Mouse (Mus musculus) yolk sac, embryonic 10.5 days (tissue): ENCODE data around the gene Tbc1d10a.

Experiments used
- DNase-seq: peaks from one replicate; pipeline ENCODE4 v3.0.0-alpha.2; 2017; ENCODE audit warnings: low spot score

The Tbc1d10a gene

DNA sequence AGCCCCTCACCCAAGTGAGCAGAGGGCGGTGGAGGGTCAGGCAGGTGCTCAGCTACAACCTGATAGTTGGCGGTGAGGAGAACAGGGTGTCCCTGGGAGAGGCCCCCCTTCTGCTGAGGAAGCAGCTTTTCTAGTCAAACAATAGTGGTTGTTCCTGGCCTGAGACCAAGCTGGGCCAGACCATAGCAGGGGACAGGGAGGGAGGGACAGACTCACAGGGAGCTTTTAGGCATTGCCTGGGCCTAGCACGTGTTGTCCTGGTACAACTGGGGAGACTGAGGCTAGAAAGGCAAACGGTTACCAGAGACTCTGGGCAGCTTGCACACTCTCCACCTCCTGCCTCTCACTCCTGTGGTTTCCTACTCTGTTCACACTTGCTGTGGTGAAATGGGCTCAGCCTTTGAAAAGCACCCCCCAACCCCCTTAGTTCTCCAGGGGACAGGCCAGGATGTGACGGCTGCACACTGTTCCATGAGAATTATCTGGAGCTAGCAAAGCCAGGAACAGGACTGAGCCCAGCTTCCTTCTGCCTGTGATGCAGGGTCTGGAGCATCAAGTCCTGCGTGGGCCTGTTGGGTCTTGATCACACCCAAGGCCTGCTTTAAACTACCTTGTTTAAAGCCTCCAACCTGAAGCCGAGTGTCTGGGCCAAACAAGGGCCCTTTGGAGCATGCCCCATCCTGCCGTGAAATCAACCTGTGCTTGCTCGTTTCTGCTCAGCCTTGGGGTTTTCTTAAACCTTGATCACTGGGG is 29.8 kb downstream of the Tbc1d10a start:
- peak; percentile 38 for DNase-seq

DNA sequence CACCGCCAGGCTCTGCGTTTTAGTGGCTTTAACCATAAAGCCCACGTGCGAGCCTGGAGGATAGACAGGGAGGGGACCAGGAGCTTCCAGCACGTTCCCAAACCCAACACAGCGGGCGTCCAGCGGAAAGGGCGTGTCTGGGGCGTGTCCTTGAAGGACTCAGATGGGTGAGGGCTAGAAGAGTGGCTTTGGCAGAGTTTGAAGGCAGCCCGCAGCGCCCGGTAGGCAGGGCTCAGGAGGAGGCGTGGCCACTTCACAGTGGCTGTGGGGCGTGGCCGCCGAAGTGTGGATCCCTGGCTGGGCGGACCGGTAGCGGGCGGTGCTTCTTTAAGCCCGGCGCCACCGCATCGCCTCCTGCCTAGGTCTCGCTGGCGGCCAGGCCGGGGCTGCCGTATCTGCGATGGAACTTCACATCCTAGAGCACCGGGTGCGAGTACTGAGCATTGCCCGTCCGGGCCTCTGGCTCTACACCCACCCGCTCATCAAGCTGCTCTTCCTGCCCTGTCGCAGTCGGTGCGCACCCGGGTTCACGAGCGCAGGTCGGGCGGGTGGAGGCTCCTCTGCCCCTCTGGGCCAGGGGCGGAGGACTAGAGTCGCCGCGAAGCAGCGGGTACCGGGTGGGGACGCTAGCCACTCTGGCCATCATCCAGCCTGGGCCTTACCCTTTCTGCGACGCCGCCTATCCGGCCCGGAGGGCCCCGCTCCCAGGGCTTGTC is 31.5 kb downstream of the Tbc1d10a start, which contains the start of gene Castor1:
Gene Castor1 (plus strand): TSS at position 312 of the 716 bp plus-strand sequence.
- DNase-seq: peak; percentile 92

DNA sequence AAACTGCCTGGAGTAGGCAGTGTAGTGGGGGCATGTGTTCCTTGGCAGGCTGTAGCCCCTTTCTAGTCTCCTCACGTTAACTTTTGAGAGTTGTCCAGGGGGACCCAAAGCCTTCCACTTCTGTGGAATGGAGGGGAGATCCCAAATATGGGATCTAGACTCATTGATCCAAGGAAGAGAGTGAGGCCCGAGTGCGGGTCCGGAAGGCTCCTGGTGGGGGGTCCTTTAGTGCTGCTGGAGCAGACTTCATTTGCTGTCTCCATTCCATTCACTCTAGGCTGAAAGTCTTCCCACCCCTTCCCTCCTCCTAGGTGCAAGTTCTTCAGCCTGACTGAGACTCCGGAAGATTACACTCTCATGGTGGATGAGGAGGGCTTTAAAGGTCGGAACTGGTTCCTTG is 32.0 kb downstream of the Tbc1d10a start:
- no peak for DNase-seq

DNA sequence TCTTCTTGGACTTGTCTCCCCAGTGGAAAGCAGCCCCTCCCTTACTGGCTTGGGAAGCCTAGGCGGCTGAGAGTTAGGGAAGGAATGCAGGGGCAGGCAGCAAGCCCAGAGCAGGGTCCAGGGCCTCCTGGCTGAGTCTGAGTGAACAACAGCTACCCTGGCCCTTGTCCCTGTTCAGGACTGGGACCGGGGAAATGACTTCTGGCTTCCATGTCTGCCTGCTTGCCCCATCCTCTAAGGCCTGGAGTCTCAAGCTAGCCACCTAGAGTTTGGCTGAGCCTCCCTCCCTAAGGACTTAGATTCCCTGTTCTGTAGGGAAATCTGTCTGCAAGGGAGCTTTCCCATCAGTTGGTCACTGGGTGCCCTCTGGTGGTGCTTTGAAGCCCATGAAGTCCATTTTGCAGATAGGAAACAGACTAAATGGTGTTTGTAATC is 32.7 kb downstream of the Tbc1d10a start:
- peak; percentile 67 for DNase-seq

DNA sequence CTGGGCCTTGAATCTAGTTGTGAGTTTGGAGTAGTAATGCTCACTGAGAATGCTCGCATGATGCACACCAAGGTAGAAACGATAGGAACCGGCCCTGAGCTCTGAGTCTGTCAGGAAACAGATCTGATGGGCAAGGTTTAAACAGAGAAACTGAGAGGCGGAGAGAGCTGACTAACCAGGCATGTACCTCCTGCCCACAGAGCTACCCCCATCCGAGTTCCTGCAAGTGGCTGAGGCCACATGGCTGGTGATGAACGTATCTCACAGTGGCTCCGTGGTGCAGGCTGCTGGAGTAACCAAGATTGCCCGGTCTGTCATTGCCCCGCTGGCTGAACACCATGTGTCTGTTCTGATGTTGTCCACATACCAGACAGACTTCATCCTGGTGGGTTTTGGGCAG is 33.3 kb downstream of the Tbc1d10a start:
- DNase-seq: no peak

DNA sequence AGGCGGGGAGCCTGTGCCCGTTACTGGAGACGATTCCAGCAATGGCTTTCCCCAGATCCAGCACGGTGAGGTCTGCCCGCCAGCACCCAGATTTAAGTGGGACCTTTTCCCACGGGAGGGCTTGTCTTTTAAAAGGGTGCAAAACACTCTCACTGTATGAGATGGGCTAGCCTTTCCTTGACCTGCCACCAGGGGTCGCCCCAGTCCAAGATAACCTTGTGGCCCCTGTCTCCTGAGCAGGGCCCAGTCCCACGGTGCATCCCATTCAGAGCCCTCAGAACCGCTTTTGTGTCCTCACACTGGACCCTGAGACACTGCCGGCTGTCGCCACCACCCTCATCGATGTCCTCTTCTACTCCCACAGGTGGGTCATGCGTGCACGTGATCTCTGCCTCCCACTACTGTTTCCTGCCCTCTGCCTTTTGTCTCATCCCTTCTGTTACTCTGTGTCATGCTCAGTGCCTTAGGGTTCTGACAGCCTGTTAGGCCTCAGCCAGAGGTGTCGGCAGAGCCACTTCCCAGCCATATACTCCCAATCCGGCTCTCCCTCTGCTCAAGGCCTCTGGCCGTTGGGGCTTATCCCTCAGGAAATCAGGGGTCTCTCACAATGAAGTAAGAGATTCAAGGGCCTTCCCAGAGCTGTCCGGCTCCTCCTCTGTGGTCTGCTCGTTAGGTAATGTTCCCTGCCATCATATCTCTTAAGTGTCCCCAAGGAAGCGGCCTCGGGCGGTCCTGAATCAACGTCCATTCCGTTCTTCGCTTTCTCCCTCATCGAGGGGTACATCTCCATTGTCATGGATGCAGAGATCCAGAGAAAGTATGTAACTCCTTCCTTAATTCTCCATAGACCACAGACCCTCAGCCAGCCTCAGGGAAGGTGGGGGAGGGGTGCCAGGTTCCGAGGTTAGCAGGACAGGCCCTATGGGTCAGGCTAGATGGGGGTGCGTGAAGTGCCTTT is 34.1 kb downstream of the Tbc1d10a start:
- peak; percentile 45 for DNase-seq

DNA sequence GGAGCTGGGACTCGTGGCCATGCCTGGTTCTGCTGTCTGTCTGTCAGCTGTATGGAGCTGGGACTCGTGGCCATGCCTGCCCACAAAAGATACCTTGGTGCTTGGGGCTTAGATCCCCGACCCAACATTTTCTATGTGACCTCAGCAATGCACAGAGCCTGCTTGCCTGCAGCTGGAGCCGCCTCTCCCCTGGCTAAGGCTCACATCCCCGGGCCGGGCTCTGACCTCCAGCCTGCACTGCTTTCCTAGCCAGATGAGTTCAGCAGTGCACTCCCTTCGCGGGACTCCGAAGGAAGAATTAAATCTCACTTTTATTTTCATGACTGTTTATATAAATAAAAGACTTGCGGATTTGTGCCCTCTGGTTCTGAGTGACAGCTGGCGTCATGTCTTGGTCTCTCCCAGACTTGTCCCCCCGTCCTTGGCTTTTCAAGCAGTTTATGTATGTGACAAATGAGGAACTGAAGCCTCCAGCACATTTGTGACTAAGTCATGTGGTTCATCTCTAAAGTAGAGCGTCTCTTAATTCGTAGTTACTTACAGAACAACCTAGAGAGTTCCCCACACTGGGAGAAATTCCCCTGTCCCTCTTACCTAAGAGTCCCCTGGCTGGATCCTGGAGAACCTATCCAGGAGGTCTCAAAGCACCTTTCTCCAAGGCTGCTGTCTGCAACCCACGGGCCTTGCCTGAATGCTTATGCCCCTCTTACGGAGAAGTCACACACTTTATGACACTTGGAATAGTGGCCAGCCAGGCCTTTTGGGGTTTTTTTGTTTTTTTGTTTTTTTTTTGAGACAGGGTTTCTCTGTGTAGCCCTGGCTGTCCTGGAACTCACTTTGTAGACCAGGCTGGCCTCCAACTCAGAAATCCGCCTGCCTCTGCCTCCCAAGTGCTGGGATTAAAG is 35.7 kb downstream of the Tbc1d10a start:
- DNase-seq: no peak

DNA sequence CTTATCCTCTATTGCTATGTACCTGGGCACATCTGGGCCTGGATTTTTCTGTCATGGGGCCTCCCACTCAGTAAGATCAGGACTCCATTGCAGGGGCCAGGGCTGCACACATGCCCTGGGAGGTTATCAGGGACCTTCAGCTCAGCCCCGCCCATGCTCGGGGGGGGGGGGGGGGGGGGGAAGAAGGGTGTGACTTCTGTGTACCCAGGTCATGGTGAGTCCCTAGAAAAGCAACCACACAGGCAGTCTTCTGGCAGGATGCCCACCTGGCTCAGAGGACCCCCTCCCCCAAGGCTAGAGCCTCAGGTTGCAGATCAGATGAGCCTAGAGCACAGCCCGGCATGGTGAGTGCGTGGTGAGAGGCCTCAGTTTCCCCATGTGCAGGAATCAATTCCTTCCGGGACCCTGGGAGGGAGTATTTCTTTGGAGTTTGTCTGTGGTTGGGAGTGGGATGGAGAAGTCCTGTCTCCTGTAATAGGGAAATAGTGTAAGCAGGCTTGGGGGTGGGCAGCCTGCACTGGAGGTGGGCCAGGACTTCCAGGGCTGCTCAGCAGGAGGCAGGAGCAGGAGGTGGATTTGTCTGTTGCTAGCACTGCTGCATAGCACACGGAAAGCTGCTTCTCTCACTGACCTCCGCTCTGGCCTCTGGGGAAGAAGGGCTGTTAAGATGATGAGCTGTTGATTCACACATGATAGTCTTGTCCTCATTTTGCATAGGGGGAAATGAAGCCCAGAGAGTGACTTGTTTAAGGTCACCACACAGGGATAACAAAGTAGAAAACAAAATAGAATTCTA is 37.0 kb downstream of the Tbc1d10a start:
- peak; percentile 61 for DNase-seq

DNA sequence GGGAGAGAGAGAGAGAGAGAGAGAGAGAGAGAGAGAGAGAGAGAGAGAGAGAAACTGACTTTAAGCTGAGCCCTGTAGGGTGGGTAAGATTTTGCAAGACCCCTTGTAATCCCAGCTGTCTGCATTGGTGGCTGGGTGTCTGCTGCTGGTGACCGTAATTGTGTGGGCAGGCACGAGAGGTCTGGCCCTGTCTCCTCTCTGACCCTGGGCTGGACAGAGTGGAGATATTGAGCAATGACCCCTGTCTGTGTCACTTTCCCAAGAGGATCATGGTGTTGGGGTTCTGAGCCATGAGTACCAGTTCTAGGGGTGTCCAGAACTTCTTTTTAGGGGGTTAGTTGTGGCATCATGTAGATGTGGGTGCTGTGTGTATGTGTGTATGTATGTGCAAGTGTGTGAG is 37.6 kb downstream of the Tbc1d10a start:
- no peak for DNase-seq

DNA sequence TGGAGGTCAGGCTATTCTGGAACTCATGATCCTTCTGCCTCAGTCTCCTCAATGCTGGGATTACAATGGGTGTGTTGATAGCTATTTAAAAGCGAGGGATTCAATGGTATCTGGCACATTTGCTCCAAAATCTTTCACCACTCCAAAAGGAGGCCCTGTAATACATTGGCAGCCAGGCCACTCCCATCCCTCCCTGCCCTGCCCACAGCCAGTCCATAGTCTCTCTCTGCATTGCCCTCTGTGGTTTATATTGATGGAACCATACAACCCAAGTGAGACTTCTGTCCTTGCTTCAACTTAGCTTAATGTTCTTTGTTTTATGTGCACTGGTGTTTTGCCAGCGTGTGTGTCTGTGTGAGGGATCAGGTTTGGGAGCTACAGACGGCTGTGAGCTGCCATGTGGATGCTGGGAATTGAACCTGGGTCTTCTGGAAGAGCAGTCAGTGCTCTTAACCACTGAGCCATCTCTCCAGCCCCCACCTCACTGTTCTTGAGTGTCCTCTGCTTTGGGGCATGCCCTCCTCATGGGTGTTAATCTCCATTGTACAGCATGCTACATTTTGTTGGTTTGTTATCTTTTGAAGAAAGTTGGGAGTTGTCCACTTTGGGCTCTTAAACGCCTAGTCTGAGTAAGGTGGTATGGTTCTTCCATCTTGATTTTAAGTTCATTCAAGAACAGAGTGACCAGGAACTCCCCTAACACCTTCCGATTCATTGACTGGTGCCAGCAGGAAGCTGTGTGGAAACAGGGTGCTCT is 40.2 kb downstream of the Tbc1d10a start:
- no peak for DNase-seq

DNA sequence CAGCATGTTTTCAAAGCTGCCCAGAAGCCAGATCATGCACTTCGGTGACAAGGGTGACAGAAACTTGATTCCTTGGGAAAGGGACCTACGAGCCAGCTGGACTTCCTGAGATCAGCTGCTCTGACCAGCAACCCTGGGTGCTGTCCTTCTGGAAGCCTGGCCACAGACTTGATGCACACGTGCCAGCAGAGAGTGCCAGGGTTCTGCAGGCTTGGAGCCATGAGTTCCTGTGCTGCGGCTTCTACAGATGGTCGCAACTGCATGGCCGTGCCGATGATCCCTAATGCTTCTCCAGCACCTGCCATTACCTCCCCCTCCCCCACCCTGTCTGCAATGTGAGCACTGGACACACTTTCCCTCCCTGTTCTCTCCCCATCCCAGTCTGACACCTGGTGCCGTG is 41.9 kb downstream of the Tbc1d10a start:
- DNase-seq: no peak

DNA sequence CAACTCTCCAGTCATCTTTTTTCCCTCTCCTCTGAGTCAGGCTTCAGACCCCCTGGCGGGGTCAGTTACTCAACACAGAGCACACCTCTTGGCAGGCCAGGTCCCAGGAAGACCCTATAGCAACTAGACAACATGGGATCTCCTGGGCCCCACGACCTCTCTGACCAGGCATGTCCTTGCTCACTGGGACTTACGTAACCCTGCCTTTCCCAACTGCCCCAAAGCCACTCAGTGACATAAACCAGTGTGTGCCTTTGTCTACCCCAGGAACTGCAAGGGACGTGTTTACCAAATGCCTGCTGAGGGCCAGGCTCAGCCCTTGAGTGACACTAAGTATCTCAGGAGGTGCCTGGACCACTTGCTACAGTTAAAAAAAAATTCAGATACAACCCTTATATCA is 43.3 kb downstream of the Tbc1d10a start:
- no peak for DNase-seq

DNA sequence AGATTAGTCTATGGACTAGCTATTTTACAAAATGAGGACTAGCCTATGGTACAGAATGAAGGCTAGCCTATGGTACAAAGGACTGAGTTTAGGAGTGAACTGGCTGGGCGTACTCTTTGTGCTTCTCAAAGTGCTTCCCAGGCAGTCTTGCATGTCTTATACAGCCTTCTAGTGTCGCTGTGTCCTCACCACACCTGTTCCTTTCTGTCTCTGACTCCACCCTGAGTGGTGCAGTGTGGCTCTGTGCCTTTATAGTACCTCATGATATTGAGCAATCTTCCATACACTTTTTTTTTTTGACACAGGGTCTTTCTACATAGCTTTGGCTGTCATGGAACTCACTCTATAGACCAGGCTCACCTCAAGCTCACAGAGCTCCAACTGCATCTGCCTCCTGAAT is 44.8 kb downstream of the Tbc1d10a start:
- no peak for DNase-seq

DNA sequence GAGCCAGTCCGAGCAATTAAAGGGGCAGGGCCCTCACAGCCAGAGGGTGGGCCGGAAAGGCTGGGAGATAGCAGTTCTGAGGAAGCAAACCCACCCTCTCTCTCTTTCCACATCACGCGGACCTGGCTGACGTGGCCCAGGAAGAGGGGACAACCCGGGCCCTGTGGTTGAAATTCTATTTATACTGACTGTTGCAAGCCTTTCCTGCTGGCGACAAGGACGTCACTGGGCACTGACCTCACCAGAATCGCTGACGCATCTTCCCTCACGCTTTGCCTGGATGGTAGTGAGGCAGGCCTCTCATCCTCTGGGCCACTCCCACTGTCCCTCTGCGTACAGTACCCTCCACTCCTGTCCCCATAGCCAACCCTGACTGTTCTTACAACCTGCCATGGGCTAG is 46.1 kb downstream of the Tbc1d10a start:
- DNase-seq: no peak

DNA sequence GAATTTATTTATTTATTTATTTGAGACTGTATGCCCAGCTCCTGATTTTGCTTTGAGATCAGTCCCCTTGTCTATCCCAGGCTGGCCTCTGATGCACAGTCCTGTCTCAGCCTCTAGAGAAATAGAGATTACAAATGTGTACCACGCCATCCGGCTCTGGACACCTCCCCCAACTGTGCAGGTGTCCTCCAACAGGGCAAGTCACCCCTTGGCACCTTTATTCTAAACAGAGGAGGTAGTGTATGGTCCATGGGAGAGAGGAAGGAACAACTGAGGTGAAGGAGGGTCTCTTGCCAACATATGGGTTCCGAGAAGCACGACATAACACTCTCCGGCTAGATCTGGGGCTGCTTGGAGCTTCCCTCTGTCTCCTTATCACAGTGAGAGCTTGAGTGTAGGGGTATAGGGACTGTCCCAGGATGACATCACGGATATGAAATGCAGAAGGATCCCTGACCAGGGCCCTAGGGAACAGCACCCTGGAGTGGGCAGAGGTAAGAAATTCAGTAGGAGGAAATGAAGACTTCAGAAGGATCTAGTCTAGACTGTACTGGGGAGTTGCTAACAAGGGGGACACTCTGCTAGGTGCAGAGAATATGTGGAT is 48.6 kb downstream of the Tbc1d10a start:
- no peak for DNase-seq

DNA sequence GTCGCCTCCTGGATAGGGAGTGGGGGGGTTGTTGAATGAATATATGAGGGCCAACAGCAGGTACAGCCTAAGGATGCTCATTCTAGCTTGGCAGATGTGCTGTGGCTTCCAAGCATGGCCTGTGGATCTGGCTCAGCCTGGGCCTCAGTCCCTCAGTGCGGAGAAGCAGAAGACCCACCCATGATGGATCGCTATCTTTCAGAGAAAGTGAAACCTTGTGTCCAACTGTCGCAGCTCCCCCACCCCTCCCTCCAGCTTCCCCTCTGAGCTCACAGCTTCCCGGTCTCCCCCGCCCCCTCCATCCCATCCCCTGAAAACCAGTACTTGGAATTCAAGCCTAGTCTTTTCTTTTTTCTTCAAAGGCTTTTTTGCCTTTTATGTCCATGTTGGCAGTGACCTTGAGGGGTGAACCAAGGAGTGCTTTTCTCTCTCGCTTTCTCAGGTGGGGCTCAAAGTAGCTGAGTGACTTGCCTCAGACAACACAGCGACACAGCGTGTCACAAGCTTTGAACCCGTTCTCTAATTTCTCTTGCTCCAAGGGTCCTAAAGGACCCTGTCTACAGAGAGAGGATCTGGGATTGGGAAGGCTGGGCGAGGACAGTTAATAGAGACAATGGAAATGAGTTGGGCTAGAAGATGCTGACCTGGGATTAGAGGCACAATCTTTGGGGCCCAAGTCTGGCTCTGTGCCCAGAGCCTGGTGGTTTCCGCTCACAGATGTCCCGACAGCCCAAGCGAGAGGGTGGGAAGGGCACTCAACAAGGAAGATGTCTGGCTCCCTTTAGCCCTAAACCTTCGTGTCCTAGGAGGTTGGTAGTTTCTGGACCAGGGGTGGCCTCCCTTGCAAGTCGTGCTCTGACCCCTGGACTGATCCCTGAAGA is 49.3 kb downstream of the Tbc1d10a start, which contains the start of gene Osm:
Gene Osm (plus strand): TSS at position 756 of the 881 bp plus-strand sequence.
- no peak for DNase-seq

DNA sequence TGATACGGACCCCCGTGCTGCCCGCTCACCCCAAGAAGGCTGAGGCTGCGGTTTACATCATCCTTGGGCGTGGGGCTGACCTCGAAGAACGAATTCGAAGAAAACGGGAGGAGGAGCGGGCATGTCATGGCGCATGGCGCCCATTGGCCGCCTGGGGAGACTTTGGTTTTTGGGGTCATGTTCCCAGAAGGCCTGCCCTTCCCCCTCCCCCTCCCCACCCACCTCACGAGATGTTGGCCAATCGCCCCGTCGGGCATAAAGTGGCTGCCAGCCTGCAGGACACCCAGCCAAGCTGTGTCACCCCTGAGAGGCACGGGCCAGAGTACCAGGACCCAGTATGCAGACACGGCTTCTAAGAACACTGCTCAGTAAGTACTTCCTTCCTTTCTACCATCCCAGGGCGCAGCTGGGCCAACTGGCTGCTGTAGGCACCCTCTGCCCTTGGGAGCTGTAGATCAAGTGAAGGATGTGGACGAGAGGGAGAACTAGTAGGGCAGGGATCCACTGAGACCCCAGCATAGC is 50.0 kb downstream of the Tbc1d10a start:
- no peak for DNase-seq

DNA sequence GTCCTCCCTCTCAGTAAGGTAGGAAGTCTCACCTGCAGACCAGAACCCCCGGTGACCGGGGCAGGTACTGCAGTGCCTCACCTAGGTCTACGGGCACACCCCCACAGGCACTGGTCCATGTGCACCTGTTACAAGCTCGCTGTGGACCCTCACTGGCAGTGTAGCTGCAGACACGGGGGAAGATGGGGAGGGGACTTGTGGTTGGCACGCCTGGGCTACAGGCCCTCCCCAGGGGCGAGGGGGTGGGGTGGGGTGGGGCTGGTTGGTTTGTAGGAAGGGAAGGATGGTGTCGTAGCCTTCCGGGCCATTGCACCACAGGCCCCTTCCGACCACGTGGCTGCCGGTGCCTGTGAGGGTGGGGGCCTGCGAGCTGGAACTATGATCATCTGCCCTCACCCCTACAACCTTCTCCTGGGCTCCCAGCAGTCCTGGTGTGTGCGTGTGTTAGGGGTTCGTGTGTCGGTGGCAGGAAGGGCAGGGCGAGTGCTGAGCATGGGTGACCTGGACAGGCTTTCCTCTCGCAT is 50.9 kb downstream of the Tbc1d10a start:
- DNase-seq: no peak
